Mouse (Mus musculus) intestine, postnatal 0 days (tissue): ENCODE measurements around the gene Syce2. TPM values are rescaled to one million over a fixed set of nuclear protein-coding genes. Genes with fewer than 3 reads are reported as not detected.

ENCODE experiments used
- ATAC-seq: fragments of 200-750 bp; cut with Nextera tagmentation; 2 replicates; pipeline ENCODE4 v1.8.0; 2017; ENCODE audit warnings: mild to moderate bottlenecking, moderate TSS enrichment, moderate library complexity
- H3K27ac ChIP-seq: fragments of 300-500 bp; sonication (generic); 2 replicates; pipeline ENCODE4 v1.5.1; 2014; ENCODE audit warnings: mild to moderate bottlenecking, low read depth, low read length, moderate library complexity
- H3K27me3 ChIP-seq: fragments of 300-500 bp; sonication (generic); replicated peaks from 2 replicates; pipeline ENCODE4 v1.6.1; 2014; ENCODE audit warnings: low read length, mixed read lengths; ENCODE audit not compliant: control insufficient read depth, insufficient read depth
- H3K36me3 ChIP-seq: fragments of 300-500 bp; sonication (generic); 2 replicates; pipeline ENCODE4 v1.6.1; 2014; ENCODE audit warnings: mild to moderate bottlenecking, moderate library complexity; ENCODE audit not compliant: control insufficient read depth, insufficient read depth
- H3K4me1 ChIP-seq: fragments of 300-500 bp; sonication (generic); replicated peaks from 2 replicates; pipeline ENCODE4 v1.6.1; 2014; ENCODE audit warnings: antibody characterized with exemption, low read length, mixed read lengths; ENCODE audit not compliant: control insufficient read depth, insufficient read depth
- H3K4me2 ChIP-seq: fragments of 300-500 bp; sonication (generic); replicated peaks from 2 replicates; pipeline ENCODE4 v1.6.1; 2014; ENCODE audit warnings: low read depth, mild to moderate bottlenecking, moderate library complexity
- H3K4me3 ChIP-seq: fragments of 300-500 bp; sonication (generic); 2 replicates; pipeline ENCODE4 v1.5.1; 2014; ENCODE audit warnings: low read depth, low read length
- H3K9ac ChIP-seq: fragments of 300-500 bp; sonication (generic); 2 replicates; pipeline ENCODE4 v1.6.1; 2014; ENCODE audit warnings: mild to moderate bottlenecking, low read depth, low read length
- H3K9me3 ChIP-seq: fragments of 300-500 bp; sonication (generic); 2 replicates; pipeline ENCODE4 v1.6.1; 2016; ENCODE audit warnings: mixed run types; ENCODE audit not compliant: control insufficient read depth
- CTCF ChIP-seq: sonication (generic); IDR thresholded peaks from 2 replicates; pipeline ENCODE4 v1.5.1; 2016; ENCODE audit warnings: low read depth, mild to moderate bottlenecking, control low read depth, antibody characterized with exemption, moderate library complexity
- WGBS: fragments of 180-500 bp; shearing (Covaris S2); extraction: QIAGEN DNeasy Blood & Tissue Kit; methylation state at CpG from one replicate; pipeline ENCODE4 v1.1.7; 2014; 5-methylcytosine and 5-hydroxymethylcytosine counted together
- polyA plus RNA-seq: library from polyadenylated mRNA; unstranded; fragments of >200 nt; fragmentation: Nextera tagmentation; extraction: Ambion mirVana; gene quantifications from 2 replicates; pipeline ENCODE4 v1.2.1, GENCODE M21; 2015

Gene Syce2
- polyA plus RNA-seq, 1 experiment from 2014 or later, result 32.7 TPM

DNA sequence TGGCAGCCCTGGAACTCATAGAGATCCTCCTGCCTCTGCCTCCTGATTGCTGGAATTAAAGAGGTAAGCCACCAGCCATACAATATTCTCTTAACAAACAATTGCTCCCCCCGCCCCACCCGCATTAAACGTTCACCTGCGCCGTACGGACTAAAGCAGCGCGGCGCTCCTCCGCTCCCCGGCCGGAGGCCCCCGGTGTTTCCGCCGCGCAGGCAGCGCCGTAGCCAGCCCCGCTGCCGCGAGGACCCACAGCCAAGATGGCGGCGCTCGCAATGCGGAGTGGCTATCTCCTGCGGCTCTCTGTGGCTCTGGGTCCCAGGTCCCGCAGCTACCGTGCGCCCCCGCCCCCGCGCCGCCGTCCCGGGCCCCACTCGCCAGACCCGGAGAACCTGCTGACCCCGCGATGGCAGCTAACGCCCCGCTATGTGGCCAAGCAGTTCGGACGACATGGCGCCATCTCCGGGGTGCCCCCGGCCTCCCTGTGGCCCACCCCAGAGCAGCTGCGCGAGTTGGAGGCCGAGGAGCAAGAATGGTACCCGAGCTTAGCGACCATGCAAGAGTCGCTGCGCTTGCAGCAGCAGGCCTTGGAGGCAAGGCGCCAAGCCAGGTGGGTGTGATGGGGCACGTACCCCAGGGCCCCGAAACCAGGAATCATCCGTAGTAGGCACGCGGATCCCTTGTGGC lies 39.7 kb upstream of the Syce2 start:
- Histone ChIP-seq H3K9me3 (no peaks in the 10 kb centered on the region), H3K4me2 (peak overlapping the region; percentile 87), H3K9ac (peak overlapping the region; percentile 83), H3K27me3 (no peaks in the 10 kb centered on the region), H3K4me3 (peak overlapping the region; percentile 93), H3K36me3 (peaks cover 32% of the 10 kb centered on the region), H3K27ac (peak overlapping the region; percentile 71), H3K4me1 (no peaks in the 10 kb centered on the region)
- peak; percentile 76 for ATAC-seq
- no peak for TF ChIP-seq CTCF
- 1% methylated on average over 57 of the region's 59 CpGs for WGBS

- Histone ChIP-seq H3K27ac (no peak overlapping the region; the same call in 1 of the 2 replicates), H3K9ac (peak overlapping the region; percentile 83), H3K4me1 (no peaks in the 10 kb centered on the region), H3K27me3 (no peaks in the 10 kb centered on the region), H3K9me3 (no peaks in the 10 kb centered on the region), H3K4me2 (peak overlapping the region; percentile 87), H3K36me3 (peaks cover 41% of the 10 kb centered on the region), H3K4me3 (peak overlapping the region; percentile 93)
- 40% methylated on average over 10 of the region's 10 CpGs for WGBS
- ATAC-seq, result no peak
- TF ChIP-seq CTCF, result peak; percentile 49
Observed at GRCm38 (mm10) chr8:84832759-84833742, 38.9 kb upstream of the Syce2 start.

DNA sequence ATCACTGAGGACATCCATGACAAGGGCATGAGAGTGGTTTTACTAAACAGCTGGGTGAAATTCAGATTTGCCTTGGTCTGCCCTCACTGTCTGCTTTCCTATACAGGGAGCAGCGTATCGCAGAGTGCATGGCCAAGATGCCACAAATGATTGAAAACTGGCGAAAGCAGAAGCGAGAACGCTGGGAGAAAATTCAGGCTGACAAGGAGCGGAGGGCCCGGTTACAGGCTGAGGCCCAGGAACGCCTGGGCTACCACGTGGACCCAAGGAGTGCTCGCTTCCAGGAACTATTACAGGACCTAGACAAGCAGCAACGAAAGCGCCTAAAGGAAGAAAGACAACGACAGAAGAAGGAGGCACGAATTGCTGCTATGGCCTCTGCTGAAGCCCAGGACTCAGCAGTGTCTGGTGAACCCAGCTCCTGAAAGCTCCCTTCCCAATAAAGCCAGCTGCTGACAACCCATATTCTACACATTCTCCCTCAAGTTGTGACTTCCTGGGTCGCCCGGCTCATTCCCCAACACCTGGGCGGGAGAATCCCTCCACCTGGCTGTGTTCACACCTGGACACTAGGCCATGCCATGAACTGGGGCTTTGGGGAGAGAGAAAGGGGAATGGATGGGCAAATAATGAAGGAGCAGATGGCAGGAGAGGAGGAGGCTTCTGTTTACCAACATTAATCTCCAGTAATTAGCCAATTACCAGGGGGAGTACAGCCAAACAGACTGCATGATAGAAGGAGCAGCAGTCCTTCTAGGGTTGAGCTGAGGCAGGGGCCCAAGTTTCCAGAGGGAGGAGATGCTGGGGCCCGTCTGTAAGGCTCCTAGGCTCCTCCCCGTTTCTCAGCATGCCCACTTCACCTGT lies 37.7 kb upstream of the Syce2 start:
- TF ChIP-seq CTCF, result no peak
- Histone ChIP-seq H3K4me2 (no peak overlapping the region), H3K36me3 (peaks cover 47% of the 10 kb centered on the region), H3K27me3 (no peaks in the 10 kb centered on the region), H3K9me3 (no peaks in the 10 kb centered on the region), H3K27ac (no peak overlapping the region), H3K4me3 (no peak overlapping the region), H3K4me1 (no peaks in the 10 kb centered on the region), H3K9ac (no peak overlapping the region; the same call in 1 of the 2 replicates)
- 80% methylated on average over 19 of the region's 19 CpGs for WGBS
- no peak for ATAC-seq

DNA sequence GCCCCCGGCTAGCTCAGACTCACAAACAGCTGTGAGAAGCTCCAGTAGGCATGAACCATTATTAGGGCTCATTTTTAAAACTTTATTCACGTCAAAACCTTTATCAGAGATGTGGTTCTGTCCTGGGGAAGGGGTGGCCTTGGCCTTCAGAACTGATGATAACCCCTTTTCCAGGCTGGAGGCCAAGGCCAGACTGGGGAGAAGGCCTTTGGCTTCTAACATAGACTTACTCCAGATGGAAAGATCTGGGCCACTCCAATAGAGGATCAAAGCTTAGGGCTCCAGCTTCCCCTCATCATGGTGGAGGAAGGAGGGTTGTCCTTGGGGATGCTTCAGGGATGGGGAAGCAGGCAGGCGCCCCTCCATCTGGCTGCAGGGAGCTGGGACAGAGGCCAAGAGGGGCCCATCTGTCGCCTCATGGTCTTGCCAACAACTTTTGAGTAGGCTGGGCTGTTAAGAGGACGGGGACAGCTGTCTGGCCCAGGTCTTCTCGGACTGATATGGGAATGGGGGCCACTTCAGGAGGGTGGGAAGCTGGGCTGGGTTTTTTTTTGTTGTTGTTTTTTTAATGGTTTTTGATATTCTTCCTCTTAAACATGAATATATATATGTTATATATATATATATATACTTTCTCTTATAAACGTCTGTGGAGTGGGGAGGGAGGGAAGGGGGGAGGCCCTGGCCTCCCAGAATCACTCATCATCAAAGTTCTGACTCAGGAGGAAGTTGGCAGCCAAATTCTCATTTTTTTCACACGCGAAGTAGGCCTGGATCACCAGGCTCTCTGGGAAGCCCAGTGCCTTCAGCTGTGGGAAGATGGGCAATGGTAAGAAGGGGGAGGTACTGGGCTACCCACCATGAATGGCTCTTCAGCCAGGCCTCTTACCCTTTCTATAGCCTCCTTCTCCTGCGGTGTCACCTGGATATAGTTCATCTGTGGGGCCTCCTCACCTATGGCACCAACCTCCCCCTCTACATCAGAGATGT lies 36.8 kb upstream of the Syce2 start:
- TF ChIP-seq CTCF, result no peak
- H3K27ac ChIP-seq, result no peak overlapping the region
- WGBS, result 55% methylated on average over 10 of the region's 10 CpGs

More for the DNA sequence above, 36.8 kb upstream of the Syce2 start:
- Histone ChIP-seq H3K9ac (no peak overlapping the region), H3K4me2 (no peak overlapping the region), H3K4me3 (no peak overlapping the region), H3K27me3 (no peaks in the 10 kb centered on the region), H3K36me3 (peaks cover 47% of the 10 kb centered on the region), H3K4me1 (no peaks in the 10 kb centered on the region), H3K9me3 (no peaks in the 10 kb centered on the region)
- ATAC-seq, result no peak
